Mouse (Mus musculus): ENCODE measurements around the gene Hapln2. TPM values are rescaled to one million over a fixed set of nuclear protein-coding genes. Genes with fewer than 3 reads are reported as not detected.
A peak's percentile ranks its signal among the peaks of the same experiment; 100 is the strongest.

Hapln2 gene
- polyA plus RNA-seq, 1 experiment from 2014 or later: 0.18 TPM

DNA sequence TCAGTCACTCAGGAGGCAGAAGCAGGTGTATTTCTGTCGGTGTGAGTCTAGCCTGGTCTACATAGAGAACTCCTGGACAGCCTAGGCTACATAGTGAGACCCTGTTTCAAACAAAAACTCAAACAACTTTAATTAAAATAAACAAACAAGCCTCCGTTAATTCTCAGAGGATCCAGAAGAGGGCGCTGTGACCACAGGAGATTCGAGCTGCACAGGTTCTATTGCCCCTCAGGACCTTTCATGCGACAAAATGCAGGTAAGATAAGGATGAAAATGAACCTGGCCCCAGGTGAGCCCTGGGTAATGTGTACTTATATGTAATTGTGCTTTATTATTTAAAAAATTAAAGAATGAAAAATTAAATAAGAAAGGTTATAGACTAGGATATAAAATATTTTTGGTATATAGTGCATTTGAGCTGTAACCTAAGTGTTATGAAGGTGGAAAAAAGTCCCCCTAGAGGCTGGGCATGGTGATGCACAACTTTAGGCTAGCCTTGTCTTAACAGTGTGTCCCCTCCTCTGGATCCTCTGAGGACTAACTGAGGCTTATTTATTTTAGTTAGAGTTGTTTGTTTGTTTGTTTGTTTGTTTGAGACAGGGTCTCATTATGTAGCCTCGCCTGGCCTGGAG is 16.6 kb downstream of the Hapln2 start:
- Histone ChIP-seq H3K9ac (ENCODE audit: low read length) (no peak overlapping the region), H3K27ac (ENCODE audit: low read length) (no peak overlapping the region), H3K9me3 (replicated peaks; ENCODE audit: control insufficient read depth, low read length) (no peaks in the 10 kb centered on the region; the same call in 1 of the 2 replicates), H3K36me3 (ENCODE audit: control insufficient read depth, insufficient read depth, low read length) (no peaks in the 10 kb centered on the region), H3K27me3 (ENCODE audit: control insufficient read depth, insufficient read depth, low read length) (no peaks in the 10 kb centered on the region), H3K4me2 (ENCODE audit: low read depth, low read length) (no peak overlapping the region), H3K4me3 (replicated peaks; ENCODE audit: low read length) (no peak overlapping the region), H3K4me1 (ENCODE audit: control insufficient read depth, insufficient read depth, low read length) (no peaks in the 10 kb centered on the region)
- 8% methylated on average over 6 of the region's 6 CpGs for WGBS
- no peak for ATAC-seq (ENCODE audit: insufficient read depth, low FRiP score)

DNA sequence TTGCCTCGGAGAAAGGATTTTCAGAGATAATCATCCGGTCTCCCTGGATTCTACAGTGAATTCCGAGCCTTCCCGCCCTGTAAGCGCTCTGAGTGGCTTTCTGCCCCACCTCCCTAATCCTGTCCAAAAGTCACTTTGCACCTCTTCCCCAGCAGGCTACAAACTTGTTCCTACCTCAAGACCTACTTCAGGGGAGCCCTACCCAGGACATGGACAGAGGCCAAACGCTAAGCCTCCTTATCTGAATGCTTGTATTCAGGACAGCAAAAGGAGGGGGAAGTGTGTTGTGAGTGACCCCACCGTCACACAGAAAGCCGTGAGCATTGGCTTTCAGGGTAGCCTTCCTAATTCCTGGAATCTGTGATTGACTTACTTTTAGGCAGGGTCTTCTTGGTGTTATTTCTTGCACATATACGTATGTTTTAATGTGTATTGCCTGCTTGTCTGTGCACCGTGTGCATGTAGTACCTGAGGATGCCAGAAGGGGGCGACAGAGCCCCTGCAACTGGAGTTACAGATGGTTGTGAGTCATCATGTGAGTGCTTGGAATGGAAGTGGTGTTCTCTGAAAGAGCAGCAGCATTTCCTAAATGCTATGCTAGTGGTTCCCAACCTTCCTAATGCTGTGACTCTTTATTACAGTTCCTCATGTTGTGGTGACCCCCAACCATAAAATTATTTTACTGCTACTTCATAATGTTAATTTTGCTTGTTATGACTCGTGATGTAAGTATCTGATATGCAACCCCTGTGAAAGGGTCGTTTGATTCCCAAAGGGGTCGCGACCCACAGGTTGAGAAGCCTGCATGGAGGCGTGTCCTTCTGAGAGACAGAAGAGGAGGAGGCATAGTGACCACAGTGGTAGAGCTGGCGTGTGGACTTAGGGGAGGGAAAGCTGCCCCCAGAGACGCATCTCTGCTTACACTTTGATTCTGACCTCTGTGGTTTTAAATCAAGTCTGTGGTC is 21.3 kb downstream of the Hapln2 start:
- ATAC-seq (ENCODE audit: insufficient read depth, low FRiP score): no peak
- H3K4me1 ChIP-seq (ENCODE audit: control insufficient read depth, insufficient read depth, low read length): no peaks in the 10 kb centered on the region
- WGBS: 66% methylated on average over 18 of the region's 18 CpGs
- H3K4me3 ChIP-seq (replicated peaks; ENCODE audit: low read length): no peak overlapping the region
- no peaks in the 10 kb centered on the region; the same call in 1 of the 2 replicates for H3K9me3 ChIP-seq (replicated peaks; ENCODE audit: control insufficient read depth, low read length)
- H3K4me2 ChIP-seq (ENCODE audit: low read depth, low read length): no peak overlapping the region
- H3K27ac ChIP-seq (ENCODE audit: low read length): no peak overlapping the region
- peaks cover 25% of the 10 kb centered on the region for H3K27me3 ChIP-seq (ENCODE audit: control insufficient read depth, insufficient read depth, low read length)
- no peaks in the 10 kb centered on the region for H3K36me3 ChIP-seq (ENCODE audit: control insufficient read depth, insufficient read depth, low read length)
- no peak overlapping the region for H3K9ac ChIP-seq (ENCODE audit: low read length)

- Histone ChIP-seq H3K4me1 (ENCODE audit: control insufficient read depth, insufficient read depth, low read length) (peaks cover 11% of the 10 kb centered on the region), H3K27ac (ENCODE audit: low read length) (no peak overlapping the region), H3K4me2 (ENCODE audit: low read depth, low read length) (no peak overlapping the region), H3K9me3 (replicated peaks; ENCODE audit: control insufficient read depth, low read length) (no peaks in the 10 kb centered on the region; the same call in 1 of the 2 replicates), H3K36me3 (ENCODE audit: control insufficient read depth, insufficient read depth, low read length) (no peaks in the 10 kb centered on the region), H3K4me3 (replicated peaks; ENCODE audit: low read length) (no peak overlapping the region), H3K9ac (ENCODE audit: low read length) (no peak overlapping the region), H3K27me3 (ENCODE audit: control insufficient read depth, insufficient read depth, low read length) (peaks cover 61% of the 10 kb centered on the region)
- WGBS: 5% methylated on average over 17 of the region's 17 CpGs
- no peak for ATAC-seq (ENCODE audit: insufficient read depth, low FRiP score)
Observed at GRCm38 (mm10) chr3:88002291-88002976, 24.9 kb downstream of the Hapln2 start.

- 15% methylated on average over 11 of the region's 11 CpGs for WGBS
- no peak overlapping the region for H3K27ac ChIP-seq (ENCODE audit: low read length)
- ATAC-seq (ENCODE audit: insufficient read depth, low FRiP score): no peak
- no peaks in the 10 kb centered on the region; the same call in 1 of the 2 replicates for H3K9me3 ChIP-seq (replicated peaks; ENCODE audit: control insufficient read depth, low read length)
- H3K27me3 ChIP-seq (ENCODE audit: control insufficient read depth, insufficient read depth, low read length): peaks cover 76% of the 10 kb centered on the region
- peaks cover 11% of the 10 kb centered on the region for H3K4me1 ChIP-seq (ENCODE audit: control insufficient read depth, insufficient read depth, low read length)
- H3K36me3 ChIP-seq (ENCODE audit: control insufficient read depth, insufficient read depth, low read length): no peaks in the 10 kb centered on the region
- H3K4me2 ChIP-seq (ENCODE audit: low read depth, low read length): no peak overlapping the region
- no peak overlapping the region for H3K4me3 ChIP-seq (replicated peaks; ENCODE audit: low read length)
- no peak overlapping the region for H3K9ac ChIP-seq (ENCODE audit: low read length)
Observed at GRCm38 (mm10) chr3:88000816-88001595, 26.4 kb downstream of the Hapln2 start.

DNA sequence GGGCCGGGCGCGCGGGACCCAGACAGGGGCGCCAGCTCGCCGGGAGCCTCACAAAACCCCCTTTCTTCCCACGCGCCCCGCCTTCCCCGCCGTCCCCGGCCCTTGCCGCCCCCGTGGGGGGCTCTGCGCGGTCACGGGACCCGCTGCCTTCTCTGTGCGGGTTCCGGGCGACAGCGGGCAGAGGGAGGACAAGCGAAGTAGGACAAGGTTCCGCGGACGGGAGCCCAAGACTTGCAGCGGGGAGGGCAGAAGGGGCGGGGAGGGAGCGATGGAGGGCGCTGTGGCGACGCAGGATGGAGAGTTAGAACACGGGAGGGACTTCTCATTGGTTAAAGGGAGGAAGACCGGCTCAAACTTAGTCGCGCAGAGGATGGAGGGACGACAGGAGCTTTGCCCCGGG is 27.2 kb downstream of the Hapln2 start, which contains the start of gene Bcan:
Gene Bcan (minus strand): TSS at position 50 of the 400 bp plus-strand sequence.
- Histone ChIP-seq H3K36me3 (ENCODE audit: control insufficient read depth, insufficient read depth, low read length) (no peaks in the 10 kb centered on the region), H3K27ac (ENCODE audit: low read length) (no peak within 1 kb of the TSS), H3K27me3 (ENCODE audit: control insufficient read depth, insufficient read depth, low read length) (peaks cover 84% of the 10 kb centered on the region), H3K4me3 (replicated peaks; ENCODE audit: low read length) (peak within 1 kb of the TSS; percentile 43), H3K4me2 (ENCODE audit: low read depth, low read length) (peak within 1 kb of the TSS; percentile 60), H3K9ac (ENCODE audit: low read length) (peak within 1 kb of the TSS; percentile 21), H3K4me1 (ENCODE audit: control insufficient read depth, insufficient read depth, low read length) (peaks cover 11% of the 10 kb centered on the region), H3K9me3 (replicated peaks; ENCODE audit: control insufficient read depth, low read length) (no peaks in the 10 kb centered on the region)
- no peak for ATAC-seq (ENCODE audit: insufficient read depth, low FRiP score)
- WGBS: under 1% methylated on average over 39 of the region's 39 CpGs

GRCm38 (mm10) chr3:87999243-87999895 is 28.0 kb downstream of the Hapln2 start:
- WGBS: 2% methylated on average over 38 of the region's 38 CpGs
- no peaks in the 10 kb centered on the region for H3K9me3 ChIP-seq (replicated peaks; ENCODE audit: control insufficient read depth, low read length)
- no peak overlapping the region for H3K27ac ChIP-seq (ENCODE audit: low read length)
- H3K4me1 ChIP-seq (ENCODE audit: control insufficient read depth, insufficient read depth, low read length): peaks cover 11% of the 10 kb centered on the region
- ATAC-seq (ENCODE audit: insufficient read depth, low FRiP score): no peak
- no peak overlapping the region; the same call in 1 of the 2 replicates for H3K9ac ChIP-seq (ENCODE audit: low read length)
- H3K36me3 ChIP-seq (ENCODE audit: control insufficient read depth, insufficient read depth, low read length): no peaks in the 10 kb centered on the region
- peaks cover 92% of the 10 kb centered on the region for H3K27me3 ChIP-seq (ENCODE audit: control insufficient read depth, insufficient read depth, low read length)
- peak overlapping the region; percentile 60 for H3K4me2 ChIP-seq (ENCODE audit: low read depth, low read length)
- H3K4me3 ChIP-seq (replicated peaks; ENCODE audit: low read length): peak overlapping the region; percentile 43

- Histone ChIP-seq H3K36me3 (ENCODE audit: control insufficient read depth, insufficient read depth, low read length) (no peaks in the 10 kb centered on the region), H3K4me3 (replicated peaks; ENCODE audit: low read length) (no peak overlapping the region), H3K27me3 (ENCODE audit: control insufficient read depth, insufficient read depth, low read length) (peaks cover 96% of the 10 kb centered on the region), H3K4me1 (ENCODE audit: control insufficient read depth, insufficient read depth, low read length) (peaks cover 11% of the 10 kb centered on the region), H3K4me2 (ENCODE audit: low read depth, low read length) (no peak overlapping the region), H3K9ac (ENCODE audit: low read length) (no peak overlapping the region), H3K9me3 (replicated peaks; ENCODE audit: control insufficient read depth, low read length) (no peaks in the 10 kb centered on the region), H3K27ac (ENCODE audit: low read length) (no peak overlapping the region)
- WGBS: 8% methylated on average over 5 of the region's 7 CpGs
- no peak for ATAC-seq (ENCODE audit: insufficient read depth, low FRiP score)
Observed at GRCm38 (mm10) chr3:87998747-87999146, 28.6 kb downstream of the Hapln2 start.

GRCm38 (mm10) chr3:87996971-87997614 is 30.3 kb downstream of the Hapln2 start:
- Histone ChIP-seq H3K27me3 (ENCODE audit: control insufficient read depth, insufficient read depth, low read length) (peaks cover 92% of the 10 kb centered on the region), H3K27ac (ENCODE audit: low read length) (no peak overlapping the region), H3K4me3 (replicated peaks; ENCODE audit: low read length) (peak overlapping the region; percentile 32), H3K36me3 (ENCODE audit: control insufficient read depth, insufficient read depth, low read length) (no peaks in the 10 kb centered on the region), H3K9ac (ENCODE audit: low read length) (no peak overlapping the region), H3K4me2 (ENCODE audit: low read depth, low read length) (peak overlapping the region; percentile 52), H3K9me3 (replicated peaks; ENCODE audit: control insufficient read depth, low read length) (no peaks in the 10 kb centered on the region), H3K4me1 (ENCODE audit: control insufficient read depth, insufficient read depth, low read length) (peaks cover 11% of the 10 kb centered on the region)
- ATAC-seq (ENCODE audit: insufficient read depth, low FRiP score): peak; percentile 34; the same call in 1 of the 2 replicates
- 1% methylated on average over 49 of the region's 49 CpGs for WGBS
